Comparison of ENCODE assay signal across 19 mouse cellular contexts in genomic region chr7:125690516-125690915, GRCm38 (mm10). TPM values are rescaled to one million over a fixed set of nuclear protein-coding genes. Genes with fewer than 3 reads are reported as not detected.
DNase-seq lines count a peak whose midpoint lies in the region; ATAC-seq lines count a peak whose summit lies in the region.
"Had no signal": no experiment of that assay in that cellular context is flagged by ENCODE, and none has a peak within 500 bp of the region (broad histone marks: within the 10 kb centered on the region; RNA-seq: fewer than 3 reads in every experiment).

No protein-coding gene starts in this region.

- H3K9ac ChIP-seq in midbrain, embryonic 13.5 days (replicated peaks): no peak overlapping the region
- H3K9ac ChIP-seq: forebrain, embryonic 13.5 days; forebrain, postnatal 0 days; heart, embryonic 15.5 days; hindbrain, embryonic 14.5 days had no signal

- peak; percentile 34 for DNase-seq in left cerebral cortex, adult 11 months (ENCODE audit: low spot score)
- DNase-seq in left cerebral cortex, postnatal 10 days (ENCODE audit: extremely low spot score in 1 of 2, low spot score in 2 of 2): no peak
- DNase-seq in right cerebral cortex, postnatal 36 days (ENCODE audit: low spot score in 2 of 2): peak; percentile 23 to 34
- DNase-seq in right cerebral cortex, postnatal 4 days: no peak
- DNase-seq in left cerebral cortex, postnatal 36 days (ENCODE audit: low spot score in 2 of 2): peak; percentile 35 to 38
- DNase-seq in hindbrain, embryonic 10.5 days (ENCODE audit: low spot score): no peak
- DNase-seq: adrenal gland, postnatal 25 days; cerebellum, adult 2 months; cerebellum, postnatal 10 days; forebrain, postnatal 0 days; gastrocnemius, postnatal 14 days; heart, adult 2 months; heart, postnatal 14 days had no signal

- peaks cover 87% of the 10 kb centered on the region for H3K36me3 ChIP-seq in midbrain, embryonic 13.5 days
- H3K36me3 ChIP-seq in hindbrain, embryonic 10.5 days: peaks cover 99% of the 10 kb centered on the region

- intact Hi-C loops in left cerebral cortex, postnatal 10 days (cut with DNase I): no loop called here
- intact Hi-C loops in left cerebral cortex, postnatal 36 days (cut with DNase I): no loop called here

- no peaks in the 10 kb centered on the region for H3K4me1 ChIP-seq in midbrain, embryonic 13.5 days (replicated peaks)
- no peaks in the 10 kb centered on the region for H3K4me1 ChIP-seq in hindbrain, embryonic 10.5 days (replicated peaks)
- H3K4me1 ChIP-seq: embryonic facial prominence, embryonic 10.5 days; forebrain, embryonic 13.5 days; heart, embryonic 15.5 days had no signal

- H3K9me3 ChIP-seq in midbrain, embryonic 13.5 days: no peaks in the 10 kb centered on the region
- no peaks in the 10 kb centered on the region for H3K9me3 ChIP-seq in hindbrain, embryonic 10.5 days
- H3K9me3 ChIP-seq: embryonic facial prominence, embryonic 10.5 days; forebrain, embryonic 13.5 days; heart, embryonic 15.5 days had no signal

- ATAC-seq in midbrain, embryonic 13.5 days: no peak
- ATAC-seq: forebrain, embryonic 13.5 days; forebrain, postnatal 0 days had no signal

- no peak overlapping the region for H3K4me3 ChIP-seq in midbrain, embryonic 13.5 days (replicated peaks)
- no peak overlapping the region for H3K4me3 ChIP-seq in hindbrain, embryonic 10.5 days
- H3K4me3 ChIP-seq: embryonic facial prominence, embryonic 10.5 days; forebrain, embryonic 13.5 days; heart, adult 2 months; heart, embryonic 15.5 days had no signal

- H3K27me3 ChIP-seq in midbrain, embryonic 13.5 days: no peaks in the 10 kb centered on the region
- H3K27me3 ChIP-seq in hindbrain, embryonic 10.5 days (ENCODE audit: insufficient read depth, poor library complexity, severe bottlenecking): no peaks in the 10 kb centered on the region
- H3K27me3 ChIP-seq: forebrain, embryonic 13.5 days; heart, embryonic 15.5 days had no signal

- H3K27ac ChIP-seq in midbrain, embryonic 13.5 days: no peak overlapping the region
- H3K27ac ChIP-seq in hindbrain, embryonic 10.5 days: no peak overlapping the region
- H3K27ac ChIP-seq: embryonic facial prominence, embryonic 10.5 days; forebrain, embryonic 13.5 days; heart, adult 2 months; heart, embryonic 15.5 days; hindbrain, embryonic 14.5 days had no signal

- H3K4me2 ChIP-seq in midbrain, embryonic 13.5 days (replicated peaks): no peak overlapping the region
- H3K4me2 ChIP-seq: forebrain, embryonic 13.5 days; heart, embryonic 11.5 days; heart, embryonic 15.5 days; hindbrain, embryonic 14.5 days had no signal

- WGBS in midbrain, embryonic 13.5 days: 99% methylated on average over 4 of the region's 4 CpGs
- WGBS in hindbrain, embryonic 10.5 days: 91% methylated on average over 4 of the region's 4 CpGs

RNA-seq across cellular contexts. Expression of gene Gtf3c1, which starts 17.1 kb away (rescaled TPM):
- 10 to 100 TPM; 84.7 to 85.4 TPM for total RNA-seq in left cerebral cortex, postnatal 10 days (2021)
- 100 to 1,000 TPM in 1 of 2 experiments, 10 to 100 TPM in 1; 92.2 to 103 TPM for total RNA-seq in left cerebral cortex, postnatal 36 days (2021)
- 37.0 and 42.3 TPM in 2 replicates for polyA plus RNA-seq in midbrain, embryonic 13.5 days (2015; fragmentation: Nextera tagmentation; extraction: Ambion mirVana)
- polyA plus RNA-seq in hindbrain, embryonic 10.5 days (2016; fragmentation: Nextera tagmentation; extraction: Ambion mirVana): 44.0 and 45.1 TPM in 2 replicates

RNA-seq across cellular contexts. Expression of gene D430042O09Rik, which starts 17.2 kb away (rescaled TPM):
- total RNA-seq in left cerebral cortex, postnatal 10 days (2021): 10 to 100 TPM; 23.0 to 26.8 TPM
- total RNA-seq in left cerebral cortex, postnatal 36 days (2021): 10 to 100 TPM; 19.2 to 27.9 TPM
- 7.5 and 9.2 TPM in 2 replicates for polyA plus RNA-seq in midbrain, embryonic 13.5 days (2015; fragmentation: Nextera tagmentation; extraction: Ambion mirVana)
- polyA plus RNA-seq in hindbrain, embryonic 10.5 days (2016; fragmentation: Nextera tagmentation; extraction: Ambion mirVana): 10.2 and 11.8 TPM in 2 replicates

Comparison
In these comparisons a context has a peak if more than half of its experiments do, and no peak if none do; other contexts are left out.
1. DNase-seq: peak in left cerebral cortex, adult 11 months (single experiment), right cerebral cortex, postnatal 36 days (2 of 2) and left cerebral cortex, postnatal 36 days (2 of 2); none in left cerebral cortex, postnatal 10 days (0 of 2), right cerebral cortex, postnatal 4 days (single experiment) and hindbrain, embryonic 10.5 days (single experiment).